Mouse (Mus musculus): ENCODE measurements around the gene Lrrc55. TPM values are rescaled to one million over a fixed set of nuclear protein-coding genes. Genes with fewer than 3 reads are reported as not detected.

The Lrrc55 gene
- polyA plus RNA-seq, 1 experiment = not detected

DNA sequence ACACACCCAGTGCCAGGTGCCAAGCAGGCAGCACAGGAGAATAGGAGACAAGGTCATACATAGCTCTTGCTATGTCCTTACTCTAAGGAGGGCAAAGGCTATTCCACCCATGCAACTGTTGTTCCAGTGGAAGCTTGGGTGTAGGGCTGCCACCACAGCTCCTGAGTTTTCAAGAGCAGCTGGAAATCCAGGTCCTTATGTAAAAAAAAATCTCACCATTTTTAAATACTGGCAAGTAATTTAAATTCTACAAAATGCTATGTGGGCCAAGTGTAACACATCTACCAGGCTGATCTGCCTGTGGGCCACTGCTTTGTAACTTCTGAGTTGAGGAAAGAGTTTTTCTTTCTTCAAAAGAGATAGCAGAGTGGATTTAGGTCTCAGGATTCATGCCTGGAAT is 19.6 kb upstream of the Lrrc55 start:
- Histone ChIP-seq H3K9me3 (no peaks in the 10 kb centered on the region), H3K27me3 (replicated peaks) (no peaks in the 10 kb centered on the region), H3K4me1 (no peaks in the 10 kb centered on the region), H3K36me3 (replicated peaks; ENCODE audit: low read length) (no peaks in the 10 kb centered on the region), H3K4me3 (replicated peaks) (no peak overlapping the region)
- no peak for TF ChIP-seq FLI1 (IDR thresholded peaks at IDR 0.05; ENCODE audit: low read length)
- TF ChIP-seq GATA1 (IDR thresholded peaks at IDR 0.05; ENCODE audit: borderline replicate concordance, low read length) = no peak

GRCm38 (mm10) chr2:85213746-85214145 is 16.7 kb upstream of the Lrrc55 start:
- TF ChIP-seq GATA1 (IDR thresholded peaks at IDR 0.05; ENCODE audit: borderline replicate concordance, low read length) = no peak
- TF ChIP-seq FLI1 (IDR thresholded peaks at IDR 0.05; ENCODE audit: low read length) = no peak
- no peaks in the 10 kb centered on the region for H3K36me3 ChIP-seq (replicated peaks; ENCODE audit: low read length)
- H3K4me1 ChIP-seq = no peaks in the 10 kb centered on the region
- H3K4me3 ChIP-seq (replicated peaks) = no peak overlapping the region
- no peaks in the 10 kb centered on the region for H3K27me3 ChIP-seq (replicated peaks)
- no peaks in the 10 kb centered on the region for H3K9me3 ChIP-seq

GRCm38 (mm10) chr2:85209301-85209700 is 12.3 kb upstream of the Lrrc55 start:
- TF ChIP-seq GATA1 (IDR thresholded peaks at IDR 0.05; ENCODE audit: borderline replicate concordance, low read length) (no peak), FLI1 (IDR thresholded peaks at IDR 0.05; ENCODE audit: low read length) (no peak)
- Histone ChIP-seq H3K4me3 (replicated peaks) (no peak overlapping the region), H3K9me3 (no peaks in the 10 kb centered on the region), H3K4me1 (no peaks in the 10 kb centered on the region), H3K27me3 (replicated peaks) (no peaks in the 10 kb centered on the region), H3K36me3 (replicated peaks; ENCODE audit: low read length) (no peaks in the 10 kb centered on the region)

DNA sequence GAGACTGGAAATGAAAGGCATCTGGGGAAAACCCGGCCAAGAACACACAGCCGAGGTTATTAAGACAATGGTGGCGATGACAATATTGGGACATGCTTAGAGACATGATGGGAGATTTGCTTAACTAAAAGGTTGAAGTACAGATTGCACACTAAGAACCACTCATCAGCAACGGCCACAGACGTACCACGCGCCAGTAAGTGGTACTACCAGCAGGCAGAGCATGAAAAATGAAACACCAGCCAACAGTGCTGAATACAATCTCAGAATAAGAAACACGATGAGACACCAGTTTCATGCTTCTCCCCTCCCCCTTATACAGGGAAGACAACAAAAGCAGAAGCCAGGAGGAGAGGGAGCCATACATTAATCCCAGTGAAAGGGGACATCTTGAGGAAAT is 8.2 kb upstream of the Lrrc55 start:
- TF ChIP-seq GATA1 (IDR thresholded peaks at IDR 0.05; ENCODE audit: borderline replicate concordance, low read length) (no peak), FLI1 (IDR thresholded peaks at IDR 0.05; ENCODE audit: low read length) (no peak)
- H3K4me3 ChIP-seq (replicated peaks) = no peak overlapping the region
- H3K4me1 ChIP-seq = no peaks in the 10 kb centered on the region
- H3K36me3 ChIP-seq (replicated peaks; ENCODE audit: low read length) = no peaks in the 10 kb centered on the region
- no peaks in the 10 kb centered on the region for H3K9me3 ChIP-seq
- H3K27me3 ChIP-seq (replicated peaks) = no peaks in the 10 kb centered on the region

DNA sequence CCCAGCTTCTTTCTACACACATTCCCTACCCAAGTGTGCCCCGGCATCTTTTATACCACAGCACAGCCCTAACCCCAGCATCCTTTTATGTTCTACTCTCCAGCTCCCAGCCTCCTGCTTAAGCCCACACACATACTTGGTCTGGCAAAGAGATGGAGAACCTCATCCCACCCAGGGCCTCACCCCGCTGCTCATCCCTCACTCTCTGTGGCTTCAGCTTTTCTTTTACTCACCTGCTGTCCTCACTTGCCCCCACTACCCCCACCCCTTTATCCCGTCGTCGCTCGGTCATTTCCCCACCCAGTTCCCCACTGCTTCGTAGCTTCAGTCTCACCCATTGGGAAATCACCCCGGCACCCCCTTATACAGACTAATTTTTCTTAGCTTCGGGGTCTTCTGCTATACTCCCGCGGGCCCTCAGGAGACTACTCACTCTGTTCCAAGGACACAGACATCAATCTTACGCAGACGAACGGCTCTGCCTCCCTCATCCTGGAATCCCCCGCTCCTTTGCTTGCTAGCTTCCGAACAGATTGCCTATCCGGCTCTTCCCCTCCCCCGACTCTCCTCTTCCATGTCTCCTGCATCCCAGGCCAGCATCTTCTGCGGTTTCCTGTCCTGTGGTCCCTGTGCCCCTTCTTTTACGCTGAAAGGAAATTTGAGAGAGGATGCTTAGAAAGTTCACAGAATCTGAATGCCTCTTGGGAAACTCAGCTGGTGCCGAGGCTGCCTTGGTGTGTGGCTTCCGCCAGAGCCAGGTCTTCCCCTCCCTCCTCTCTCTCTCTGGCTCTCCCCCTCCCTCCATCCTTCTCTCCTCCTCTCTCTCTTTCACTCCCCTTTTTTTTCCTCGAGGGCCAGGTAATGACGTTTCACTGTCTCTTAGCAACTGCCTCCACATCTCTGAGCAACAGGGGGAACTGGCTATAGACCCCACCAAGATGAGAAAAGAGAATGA is 1.3 kb upstream of the Lrrc55 start:
- H3K4me3 ChIP-seq (replicated peaks) = no peak overlapping the region
- H3K36me3 ChIP-seq (replicated peaks; ENCODE audit: low read length) = no peaks in the 10 kb centered on the region
- H3K4me1 ChIP-seq = no peaks in the 10 kb centered on the region
- H3K9me3 ChIP-seq = no peaks in the 10 kb centered on the region
- TF ChIP-seq GATA1 (IDR thresholded peaks at IDR 0.05; ENCODE audit: borderline replicate concordance, low read length) (no peak), FLI1 (IDR thresholded peaks at IDR 0.05; ENCODE audit: low read length) (no peak)
- H3K27me3 ChIP-seq (replicated peaks) = peaks cover 14% of the 10 kb centered on the region

GRCm38 (mm10) chr2:85194566-85194965 is 2.4 kb downstream of the Lrrc55 start:
- TF ChIP-seq GATA1 (IDR thresholded peaks at IDR 0.05; ENCODE audit: borderline replicate concordance, low read length) = no peak
- TF ChIP-seq FLI1 (IDR thresholded peaks at IDR 0.05; ENCODE audit: low read length) = no peak
- H3K27me3 ChIP-seq (replicated peaks) = peaks cover 16% of the 10 kb centered on the region
- no peaks in the 10 kb centered on the region for H3K4me1 ChIP-seq
- H3K4me3 ChIP-seq (replicated peaks) = no peak overlapping the region
- no peaks in the 10 kb centered on the region for H3K36me3 ChIP-seq (replicated peaks; ENCODE audit: low read length)
- no peaks in the 10 kb centered on the region for H3K9me3 ChIP-seq

GRCm38 (mm10) chr2:85187582-85188151 is 9.3 kb downstream of the Lrrc55 start:
- no peak for TF ChIP-seq FLI1 (IDR thresholded peaks at IDR 0.05; ENCODE audit: low read length)
- Histone ChIP-seq H3K4me3 (replicated peaks) (no peak overlapping the region), H3K36me3 (replicated peaks; ENCODE audit: low read length) (no peaks in the 10 kb centered on the region), H3K4me1 (no peaks in the 10 kb centered on the region), H3K9me3 (0 out of 2 replicates have a peak, but pooled peaks cover 2% of the 10 kb centered on the region), H3K27me3 (replicated peaks) (peaks cover 2% of the 10 kb centered on the region)

DNA sequence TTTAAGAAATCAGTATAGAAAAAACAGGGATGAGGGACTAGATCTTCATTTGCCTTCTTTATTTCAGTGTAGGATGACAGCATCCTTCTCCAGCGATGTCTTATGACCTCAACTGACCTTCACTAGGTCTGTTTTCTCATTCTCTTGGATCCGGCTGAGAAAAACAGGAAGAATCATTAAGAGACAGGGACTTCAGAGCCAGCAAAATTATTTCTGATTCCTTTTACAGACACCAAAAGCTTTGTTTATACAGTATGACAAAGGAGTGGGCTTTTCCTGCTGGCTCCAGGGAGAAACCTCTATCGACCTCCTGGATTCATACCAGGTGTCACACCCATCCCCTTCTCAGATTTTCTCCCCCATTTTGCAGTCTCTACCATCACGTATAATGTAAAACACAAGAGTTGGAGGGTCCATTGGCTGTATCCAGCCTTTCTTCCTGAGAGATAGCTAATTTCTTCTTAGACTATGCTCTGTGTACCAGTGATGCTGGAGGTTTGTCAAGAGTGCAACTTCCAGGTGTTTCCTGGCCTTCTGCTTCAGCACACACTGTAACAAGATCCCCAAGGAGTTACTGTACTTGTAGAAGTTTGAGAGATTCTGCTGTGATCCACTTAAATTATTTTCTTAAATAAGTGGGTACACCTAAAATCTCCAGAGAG is 18.7 kb downstream of the Lrrc55 start:
- Histone ChIP-seq H3K9me3 (no peaks in the 10 kb centered on the region), H3K36me3 (replicated peaks; ENCODE audit: low read length) (no peaks in the 10 kb centered on the region), H3K27me3 (replicated peaks) (peaks cover 2% of the 10 kb centered on the region), H3K4me1 (no peaks in the 10 kb centered on the region), H3K4me3 (replicated peaks) (no peak overlapping the region)
- TF ChIP-seq FLI1 (IDR thresholded peaks at IDR 0.05; ENCODE audit: low read length) = no peak
- no peak for TF ChIP-seq GATA1 (IDR thresholded peaks at IDR 0.05; ENCODE audit: borderline replicate concordance, low read length)

DNA sequence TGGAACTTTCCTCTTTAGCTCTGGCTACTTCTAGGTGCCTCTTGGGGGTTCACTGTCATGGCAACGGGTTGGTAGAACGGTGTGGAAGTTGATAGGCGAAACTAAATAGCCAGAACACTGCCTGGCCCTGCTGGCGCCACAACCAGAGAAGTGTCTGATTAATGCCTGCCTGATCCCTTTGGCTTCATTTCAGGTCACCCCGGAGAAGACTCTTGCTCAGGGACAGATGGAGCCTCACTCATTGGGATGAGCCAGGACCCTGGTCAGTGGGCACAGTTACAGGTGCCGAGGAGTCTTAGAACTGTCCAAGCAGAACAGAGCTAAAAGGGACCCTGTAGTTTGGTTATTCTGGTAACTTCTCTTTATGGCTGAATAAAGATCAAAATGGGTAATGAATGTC is 23.5 kb downstream of the Lrrc55 start:
- no peaks in the 10 kb centered on the region for H3K36me3 ChIP-seq (replicated peaks; ENCODE audit: low read length)
- H3K27me3 ChIP-seq (replicated peaks) = peaks cover 2% of the 10 kb centered on the region
- no peaks in the 10 kb centered on the region for H3K4me1 ChIP-seq
- TF ChIP-seq GATA1 (IDR thresholded peaks at IDR 0.05; ENCODE audit: borderline replicate concordance, low read length) (no peak), FLI1 (IDR thresholded peaks at IDR 0.05; ENCODE audit: low read length) (no peak)
- H3K4me3 ChIP-seq (replicated peaks) = no peak overlapping the region
- no peaks in the 10 kb centered on the region for H3K9me3 ChIP-seq

- H3K9me3 ChIP-seq = no peaks in the 10 kb centered on the region
- TF ChIP-seq FLI1 (IDR thresholded peaks at IDR 0.05; ENCODE audit: low read length) = no peak
- TF ChIP-seq GATA1 (IDR thresholded peaks at IDR 0.05; ENCODE audit: borderline replicate concordance, low read length) = no peak
- H3K4me1 ChIP-seq = no peaks in the 10 kb centered on the region
- H3K27me3 ChIP-seq (replicated peaks) = peaks cover 2% of the 10 kb centered on the region
- no peak overlapping the region for H3K4me3 ChIP-seq (replicated peaks)
- H3K36me3 ChIP-seq (replicated peaks; ENCODE audit: low read length) = no peaks in the 10 kb centered on the region
Measured at GRCm38 (mm10) chr2:85172763-85173103, 24.3 kb downstream of the Lrrc55 start.
